Comparison of ENCODE assay signal across 30 mouse cellular contexts in genomic region chr14:99885128-99885527, GRCm38 (mm10).
DNase-seq lines count a peak whose midpoint lies in the region; ATAC-seq and TF ChIP-seq lines count a peak whose summit lies in the region.
"Had no signal": no experiment of that assay in that cellular context is flagged by ENCODE, and none has a peak within 500 bp of the region (broad histone marks: within the 10 kb centered on the region; RNA-seq: fewer than 3 reads in every experiment).

No protein-coding gene starts in this region.

- H3K4me2 ChIP-seq in intestine, embryonic 14.5 days (ENCODE audit: low read length): no peak overlapping the region
- no peak overlapping the region for H3K4me2 ChIP-seq in intestine, postnatal 0 days (replicated peaks; ENCODE audit: low read depth)
- H3K4me2 ChIP-seq in lung, postnatal 0 days (replicated peaks; ENCODE audit: low read depth, low read length): no peak overlapping the region
- H3K4me2 ChIP-seq: forebrain, embryonic 13.5 days; heart, embryonic 11.5 days; hindbrain, embryonic 13.5 days; limb, embryonic 15.5 days; liver, embryonic 13.5 days; midbrain, embryonic 13.5 days; neural tube, embryonic 13.5 days had no signal

- no peak overlapping the region for H3K9ac ChIP-seq in intestine, embryonic 14.5 days (ENCODE audit: low read length)
- no peak overlapping the region for H3K9ac ChIP-seq in intestine, postnatal 0 days (ENCODE audit: low read depth, low read length)
- no peak overlapping the region for H3K9ac ChIP-seq in lung, postnatal 0 days (replicated peaks; ENCODE audit: low read depth)
- H3K9ac ChIP-seq: forebrain, embryonic 13.5 days; hindbrain, embryonic 13.5 days; limb, embryonic 15.5 days; liver, embryonic 13.5 days; midbrain, embryonic 13.5 days; neural tube, embryonic 13.5 days had no signal

- 17% methylated on average over 4 of the region's 4 CpGs for WGBS in intestine, embryonic 14.5 days
- WGBS in intestine, postnatal 0 days: 22% methylated on average over 4 of the region's 4 CpGs
- WGBS in lung, postnatal 0 days: 29% methylated on average over 4 of the region's 4 CpGs
- 51% methylated on average over 4 of the region's 4 CpGs for WGBS in lung, adult 2 months

- no peak overlapping the region for H3K4me3 ChIP-seq in intestine, embryonic 14.5 days (ENCODE audit: low read depth, low read length)
- H3K4me3 ChIP-seq in intestine, postnatal 0 days (ENCODE audit: low read depth, low read length): no peak overlapping the region
- H3K4me3 ChIP-seq in lung, postnatal 0 days (ENCODE audit: low read depth, low read length): no peak overlapping the region
- no peak overlapping the region for H3K4me3 ChIP-seq in lung, adult 2 months (replicated peaks; ENCODE audit: extremely low read depth, low read depth, low read length)
- H3K4me3 ChIP-seq: forebrain, embryonic 13.5 days; hindbrain, embryonic 13.5 days; limb, embryonic 10.5 days; limb, embryonic 15.5 days; liver, embryonic 13.5 days; megakaryocyte, embryonic 14.5 days; midbrain, embryonic 13.5 days; neural tube, embryonic 13.5 days had no signal

- H3K9me3 ChIP-seq in intestine, embryonic 14.5 days (ENCODE audit: control insufficient read depth, low read length): no peaks in the 10 kb centered on the region
- no peaks in the 10 kb centered on the region for H3K9me3 ChIP-seq in intestine, postnatal 0 days (ENCODE audit: control insufficient read depth)
- no peaks in the 10 kb centered on the region for H3K9me3 ChIP-seq in lung, postnatal 0 days (ENCODE audit: low read length)
- H3K9me3 ChIP-seq: forebrain, embryonic 13.5 days; hindbrain, embryonic 13.5 days; limb, embryonic 10.5 days; limb, embryonic 15.5 days; liver, embryonic 13.5 days; megakaryocyte, embryonic 14.5 days; midbrain, embryonic 13.5 days; neural tube, embryonic 13.5 days had no signal

- ATAC-seq in intestine, embryonic 14.5 days (replicated peaks; ENCODE audit: low FRiP score, low TSS enrichment, low read depth): no peak
- ATAC-seq in intestine, postnatal 0 days: no peak
- ATAC-seq in lung, postnatal 0 days: peak; percentile 78
- no peak for ATAC-seq in granulocyte monocyte progenitor cell, adult 5-6 weeks (replicated peaks; ENCODE audit: poor library complexity, severe bottlenecking)
- ATAC-seq: forebrain, embryonic 13.5 days; midbrain, embryonic 13.5 days; Patski had no signal

- H3K27me3 ChIP-seq in intestine, embryonic 14.5 days (replicated peaks; ENCODE audit: control insufficient read depth, insufficient read depth, low read length): no peaks in the 10 kb centered on the region
- H3K27me3 ChIP-seq in intestine, postnatal 0 days (replicated peaks; ENCODE audit: control insufficient read depth, insufficient read depth, low read length): no peaks in the 10 kb centered on the region
- H3K27me3 ChIP-seq in lung, postnatal 0 days (replicated peaks; ENCODE audit: insufficient read depth, low read length): no peaks in the 10 kb centered on the region
- H3K27me3 ChIP-seq: forebrain, embryonic 13.5 days; hindbrain, embryonic 13.5 days; limb, embryonic 15.5 days; liver, embryonic 13.5 days; midbrain, embryonic 13.5 days; neural tube, embryonic 13.5 days; Patski had no signal

- H3K36me3 ChIP-seq in intestine, embryonic 14.5 days (ENCODE audit: control insufficient read depth, insufficient read depth, low read length): no peaks in the 10 kb centered on the region
- no peaks in the 10 kb centered on the region for H3K36me3 ChIP-seq in intestine, postnatal 0 days (ENCODE audit: control insufficient read depth, insufficient read depth)
- H3K36me3 ChIP-seq in lung, postnatal 0 days (ENCODE audit: insufficient read depth, low read length): no peaks in the 10 kb centered on the region
- H3K36me3 ChIP-seq: limb, embryonic 10.5 days; liver, embryonic 13.5 days; neural tube, embryonic 13.5 days had no signal

- TF ChIP-seq EP300 in lung, postnatal 0 days (IDR thresholded peaks at IDR 0.05): peak; percentile 33; the same call in 1 of the 2 replicates

- H3K4me1 ChIP-seq in intestine, embryonic 14.5 days (replicated peaks; ENCODE audit: control insufficient read depth, insufficient read depth, low read length): peaks cover 7% of the 10 kb centered on the region; the same call in 1 of the 2 replicates
- no peaks in the 10 kb centered on the region for H3K4me1 ChIP-seq in intestine, postnatal 0 days (replicated peaks; ENCODE audit: control insufficient read depth, insufficient read depth, low read length)
- no peaks in the 10 kb centered on the region; the same call in 1 of the 2 replicates for H3K4me1 ChIP-seq in lung, postnatal 0 days (ENCODE audit: insufficient read depth, low read depth, low read length)
- no peaks in the 10 kb centered on the region; the same call in 1 of the 2 replicates for H3K4me1 ChIP-seq in lung, adult 2 months (ENCODE audit: control insufficient read depth, insufficient read depth, low read length)
- H3K4me1 ChIP-seq: forebrain, embryonic 13.5 days; hindbrain, embryonic 13.5 days; limb, embryonic 10.5 days; limb, embryonic 15.5 days; liver, embryonic 13.5 days; megakaryocyte, embryonic 14.5 days; midbrain, embryonic 13.5 days; neural tube, embryonic 13.5 days had no signal

- peak overlapping the region; percentile 27; the same call in 1 of the 2 replicates for H3K27ac ChIP-seq in intestine, embryonic 14.5 days (ENCODE audit: low read depth)
- H3K27ac ChIP-seq in intestine, postnatal 0 days (ENCODE audit: low read depth, low read length): no peak overlapping the region
- peak overlapping the region; percentile 57; the same call in 1 of the 2 replicates for H3K27ac ChIP-seq in lung, postnatal 0 days (ENCODE audit: low read length)
- H3K27ac ChIP-seq: forebrain, embryonic 13.5 days; hindbrain, embryonic 13.5 days; limb, embryonic 10.5 days; limb, embryonic 15.5 days; liver, embryonic 13.5 days; midbrain, embryonic 13.5 days; neural tube, embryonic 13.5 days had no signal

- no peak for TF ChIP-seq CTCF in intestine, postnatal 0 days (IDR thresholded peaks at IDR 0.05; ENCODE audit: low read depth)
- no peak for TF ChIP-seq CTCF in lung, postnatal 0 days (IDR thresholded peaks at IDR 0.05)
- TF ChIP-seq CTCF in lung, adult 2 months (IDR thresholded peaks at IDR 0.05; ENCODE audit: insufficient read depth, low read length): no peak

- TF ChIP-seq POLR2A in lung, adult 2 months (IDR thresholded peaks at IDR 0.05; ENCODE audit: borderline replicate concordance, extremely low read depth, low read depth, low read length): no peak

- DNase-seq in intestine, embryonic 14.5 days (ENCODE audit: low spot score): no peak
- DNase-seq in lung, postnatal 0 days (ENCODE audit: low spot score): peak; percentile 85
- no peak for DNase-seq in lung, adult 2 months
- DNase-seq in lung, postnatal 36 days: peak; percentile 9
- DNase-seq in yolk sac, embryonic 10.5 days (ENCODE audit: low spot score): peak; percentile 4
- no peak for DNase-seq in gastrocnemius, postnatal 10 days
- DNase-seq: adrenal gland, postnatal 36 days; cerebellum, adult 18-20 months; cerebellum, postnatal 10 days; gastrocnemius, postnatal 14 days; heart, adult 18-20 months; heart, postnatal 4 days; kidney, adult 8-10 months; kidney, postnatal 14 days; layer of hippocampus, adult 9-11 months; liver, embryonic 13.5 days; retina, postnatal 1 day; right cerebral cortex, postnatal 25 days; spleen, adult 18-20 months had no signal

Comparison
In these comparisons a context has a peak if more than half of its experiments do, and no peak if none do; other contexts are left out.
1. DNase-seq: peak in lung, postnatal 0 days (single experiment), lung, postnatal 36 days (single experiment) and yolk sac, embryonic 10.5 days (single experiment); none in intestine, embryonic 14.5 days (single experiment), lung, adult 2 months (single experiment) and gastrocnemius, postnatal 10 days (single experiment).